Mouse (Mus musculus) cerebellum, adult 2 months (tissue): ENCODE data around the gene Ranbp3.

ENCODE experiments used
- CTCF ChIP-seq: fragments of 200-500 bp; IDR thresholded peaks from 2 replicates; pipeline ENCODE4 v1.5.1; 2011; ENCODE audit warnings: low read depth, mild to moderate bottlenecking, control low read depth, low read length, moderate library complexity, borderline replicate concordance; ENCODE audit not compliant: insufficient read depth
- POLR2A ChIP-seq: fragments of 200-500 bp; IDR thresholded peaks from 2 replicates; pipeline ENCODE4 v1.6.1; 2011; ENCODE audit warnings: low read length, control low read depth, borderline replicate concordance; ENCODE audit not compliant: insufficient read depth

- no peak for TF ChIP-seq CTCF
- TF ChIP-seq POLR2A: no peak
Measured at GRCm38 (mm10) chr17:56634023-56634422, 39.1 kb upstream of the Ranbp3 start.
